Mouse (Mus musculus) thymus, adult 2 months (tissue): ENCODE data around the gene Zfp541.

ENCODE experiments used
- CTCF ChIP-seq: fragments of 200-500 bp; IDR thresholded peaks from 2 replicates; pipeline ENCODE4 v1.5.1; 2012; ENCODE audit warnings: mild to moderate bottlenecking, control low read depth, low read length, moderate library complexity, borderline replicate concordance; ENCODE audit not compliant: control insufficient read depth, poor library complexity, insufficient read depth; ENCODE audit errors: extremely low read depth
- POLR2A ChIP-seq: fragments of 200-500 bp; IDR thresholded peaks from 2 replicates; pipeline ENCODE4 v1.6.1; 2012; ENCODE audit warnings: mild to moderate bottlenecking, low read length, control low read depth, moderate library complexity; ENCODE audit not compliant: control insufficient read depth, poor library complexity, insufficient read depth; ENCODE audit errors: extremely low read depth

GRCm38 (mm10) chr7:16036972-16037371, 24.6 kb upstream of the Zfp541 start:
- TF ChIP-seq CTCF = no peak
- no peak for TF ChIP-seq POLR2A
